Mouse (Mus musculus): ENCODE measurements around the gene Crtc3. TPM values are rescaled to one million over a fixed set of nuclear protein-coding genes. Genes with fewer than 3 reads are reported as not detected.

Gene Crtc3
- total and polyA plus RNA-seq, 2 experiments from 2014 or later = 14.2 to 14.8 TPM

GRCm38 (mm10) chr7:80635866-80636265 is 52.8 kb downstream of the Crtc3 start:
- DNase-seq = no peak
- Histone ChIP-seq H3K36me3 (ENCODE audit: insufficient read depth) (no peaks in the 10 kb centered on the region), H3K4me2 (ENCODE audit: low read depth) (no peak overlapping the region), H3K4me3 (ENCODE audit: low read depth, low read length) (no peak overlapping the region), H3K4me1 (ENCODE audit: insufficient read depth) (no peaks in the 10 kb centered on the region), H3K27me3 (ENCODE audit: insufficient read depth, low read length) (no peaks in the 10 kb centered on the region), H3K9ac (no peak overlapping the region), H3K9me3 (ENCODE audit: low read length) (no peaks in the 10 kb centered on the region), H3K27ac (ENCODE audit: low read depth, low read length) (no peak overlapping the region)
- no peak for ATAC-seq
- 87% methylated on average over 5 of the region's 5 CpGs for WGBS
- no peak for TF ChIP-seq CTCF (IDR thresholded peaks at IDR 0.05; ENCODE audit: low read depth)

- Histone ChIP-seq H3K4me3 (ENCODE audit: low read depth, low read length) (no peak overlapping the region), H3K27ac (ENCODE audit: low read depth, low read length) (no peak overlapping the region), H3K9ac (no peak overlapping the region), H3K9me3 (ENCODE audit: low read length) (no peaks in the 10 kb centered on the region), H3K36me3 (ENCODE audit: insufficient read depth) (no peaks in the 10 kb centered on the region), H3K4me2 (ENCODE audit: low read depth) (no peak overlapping the region), H3K4me1 (ENCODE audit: insufficient read depth) (no peaks in the 10 kb centered on the region), H3K27me3 (ENCODE audit: insufficient read depth, low read length) (no peaks in the 10 kb centered on the region)
- TF ChIP-seq CTCF (IDR thresholded peaks at IDR 0.05; ENCODE audit: low read depth) = no peak
- ATAC-seq (no peak), DNase-seq (no peak)
- WGBS = 75% methylated on average over 9 of the region's 9 CpGs
Measured at GRCm38 (mm10) chr7:80634741-80635140, 53.9 kb downstream of the Crtc3 start.

GRCm38 (mm10) chr7:80633635-80634034 is 55.0 kb downstream of the Crtc3 start:
- H3K36me3 ChIP-seq (ENCODE audit: insufficient read depth) = no peaks in the 10 kb centered on the region
- 94% methylated on average over 2 of the region's 2 CpGs for WGBS
- no peaks in the 10 kb centered on the region for H3K4me1 ChIP-seq (ENCODE audit: insufficient read depth)
- TF ChIP-seq CTCF (IDR thresholded peaks at IDR 0.05; ENCODE audit: low read depth) = no peak; the same call in 1 of the 2 replicates
- H3K4me2 ChIP-seq (ENCODE audit: low read depth) = no peak overlapping the region
- ATAC-seq = no peak
- no peak overlapping the region for H3K27ac ChIP-seq (ENCODE audit: low read depth, low read length)
- H3K9ac ChIP-seq = no peak overlapping the region
- H3K9me3 ChIP-seq (ENCODE audit: low read length) = no peaks in the 10 kb centered on the region
- no peak overlapping the region for H3K4me3 ChIP-seq (ENCODE audit: low read depth, low read length)
- DNase-seq = no peak
- H3K27me3 ChIP-seq (ENCODE audit: insufficient read depth, low read length) = no peaks in the 10 kb centered on the region

- TF ChIP-seq CTCF (IDR thresholded peaks at IDR 0.05; ENCODE audit: low read depth) = no peak
- no peak overlapping the region for H3K4me2 ChIP-seq (ENCODE audit: low read depth)
- 0 out of 2 replicates have a peak, but pooled peaks cover 1% of the 10 kb centered on the region for H3K36me3 ChIP-seq (ENCODE audit: insufficient read depth)
- no peak overlapping the region for H3K9ac ChIP-seq
- no peaks in the 10 kb centered on the region for H3K4me1 ChIP-seq (ENCODE audit: insufficient read depth)
- H3K27me3 ChIP-seq (ENCODE audit: insufficient read depth, low read length) = no peaks in the 10 kb centered on the region
- H3K27ac ChIP-seq (ENCODE audit: low read depth, low read length) = no peak overlapping the region
- no peak for ATAC-seq
- H3K4me3 ChIP-seq (ENCODE audit: low read depth, low read length) = no peak overlapping the region
- WGBS = 69% methylated on average over 6 of the region's 6 CpGs
- no peaks in the 10 kb centered on the region for H3K9me3 ChIP-seq (ENCODE audit: low read length)
- no peak for DNase-seq
Measured at GRCm38 (mm10) chr7:80631993-80632392, 56.7 kb downstream of the Crtc3 start.

GRCm38 (mm10) chr7:80631405-80631804 is 57.3 kb downstream of the Crtc3 start:
- Histone ChIP-seq H3K4me2 (ENCODE audit: low read depth) (no peak overlapping the region), H3K27ac (ENCODE audit: low read depth, low read length) (no peak overlapping the region), H3K4me1 (ENCODE audit: insufficient read depth) (no peaks in the 10 kb centered on the region), H3K27me3 (ENCODE audit: insufficient read depth, low read length) (no peaks in the 10 kb centered on the region), H3K9me3 (ENCODE audit: low read length) (no peaks in the 10 kb centered on the region), H3K9ac (no peak overlapping the region), H3K4me3 (ENCODE audit: low read depth, low read length) (no peak overlapping the region), H3K36me3 (ENCODE audit: insufficient read depth) (peaks cover 3% of the 10 kb centered on the region; the same call in 1 of the 2 replicates)
- no peak for TF ChIP-seq CTCF (IDR thresholded peaks at IDR 0.05; ENCODE audit: low read depth)
- ATAC-seq = no peak
- WGBS = 73% methylated on average over 3 of the region's 3 CpGs
- no peak for DNase-seq

GRCm38 (mm10) chr7:80629369-80629768 is 59.3 kb downstream of the Crtc3 start:
- WGBS = 78% methylated on average over 12 of the region's 12 CpGs
- no peak for ATAC-seq
- Histone ChIP-seq H3K36me3 (ENCODE audit: insufficient read depth) (peaks cover 3% of the 10 kb centered on the region; the same call in 1 of the 2 replicates), H3K4me2 (ENCODE audit: low read depth) (no peak overlapping the region), H3K9ac (no peak overlapping the region), H3K27me3 (ENCODE audit: insufficient read depth, low read length) (no peaks in the 10 kb centered on the region), H3K4me3 (ENCODE audit: low read depth, low read length) (no peak overlapping the region), H3K4me1 (ENCODE audit: insufficient read depth) (no peaks in the 10 kb centered on the region), H3K27ac (ENCODE audit: low read depth, low read length) (no peak overlapping the region), H3K9me3 (ENCODE audit: low read length) (no peaks in the 10 kb centered on the region)
- no peak for DNase-seq
- no peak for TF ChIP-seq CTCF (IDR thresholded peaks at IDR 0.05; ENCODE audit: low read depth)

- Histone ChIP-seq H3K4me3 (ENCODE audit: low read depth, low read length) (no peak overlapping the region), H3K36me3 (ENCODE audit: insufficient read depth) (peaks cover 3% of the 10 kb centered on the region; the same call in 1 of the 2 replicates), H3K27me3 (ENCODE audit: insufficient read depth, low read length) (no peaks in the 10 kb centered on the region), H3K4me2 (ENCODE audit: low read depth) (no peak overlapping the region), H3K4me1 (ENCODE audit: insufficient read depth) (no peaks in the 10 kb centered on the region), H3K9me3 (ENCODE audit: low read length) (no peaks in the 10 kb centered on the region), H3K27ac (ENCODE audit: low read depth, low read length) (no peak overlapping the region), H3K9ac (no peak overlapping the region)
- 61% methylated on average over 8 of the region's 8 CpGs for WGBS
- DNase-seq (peak; percentile 66), ATAC-seq (peak; percentile 77)
- TF ChIP-seq CTCF (IDR thresholded peaks at IDR 0.05; ENCODE audit: low read depth) = no peak
Measured at GRCm38 (mm10) chr7:80628708-80629183, 59.9 kb downstream of the Crtc3 start.

All from forebrain, postnatal 0 days (tissue).